Mouse (Mus musculus) spleen, adult 12 weeks (tissue): ENCODE data around the gene Ccdc186.
"Not testable (repeated sequence)": the region's sequence is repeated elsewhere in the genome, so short reads cannot be mapped to it uniquely, and the experiment has no call there.

ENCODE experiments used
- DNase-seq: peaks from one replicate; pipeline ENCODE4 v3.0.0; 2022; ENCODE audit warnings: low spot score

The Ccdc186 gene

GRCm38 (mm10) chr19:56756412-56756811, 65.6 kb downstream of the Ccdc186 start:
- no peak for DNase-seq

GRCm38 (mm10) chr19:56754456-56754855, 67.5 kb downstream of the Ccdc186 start:
- not testable (repeated sequence) for DNase-seq

GRCm38 (mm10) chr19:56750709-56751108, 71.3 kb downstream of the Ccdc186 start:
- no peak for DNase-seq

GRCm38 (mm10) chr19:56749343-56749742, 72.6 kb downstream of the Ccdc186 start:
- DNase-seq = no peak

GRCm38 (mm10) chr19:56747878-56748277, 74.1 kb downstream of the Ccdc186 start:
- DNase-seq = no peak

- DNase-seq = no peak
These were observed 75.4 kb downstream of the Ccdc186 start for GRCm38 (mm10) chr19:56746618-56747017.

- DNase-seq = no peak
These were observed 76.5 kb downstream of the Ccdc186 start for GRCm38 (mm10) chr19:56745528-56745927.

GRCm38 (mm10) chr19:56745061-56745460, 76.9 kb downstream of the Ccdc186 start:
- no peak for DNase-seq
